Mouse (Mus musculus) neural tube, embryonic 11.5 days (tissue): ENCODE measurements around the gene Mrpl23. TPM values are rescaled to one million over a fixed set of nuclear protein-coding genes. Genes with fewer than 3 reads are reported as not detected.

ENCODE experiments used
- ATAC-seq: fragments of 200-750 bp; cut with Nextera tagmentation; 2 replicates; pipeline ENCODE4 v1.8.0; 2017; ENCODE audit warnings: moderate number of reproducible peaks, mild to moderate bottlenecking, moderate TSS enrichment, moderate library complexity; ENCODE audit not compliant: insufficient read depth, low FRiP score, low TSS enrichment
- DNase-seq: peaks from one replicate; pipeline ENCODE4 v3.0.0-alpha.2; 2015; ENCODE audit warnings: low spot score
- H3K27ac ChIP-seq: fragments of 300-500 bp; sonication (generic); 2 replicates; pipeline ENCODE4 v1.5.1; 2014; ENCODE audit warnings: low read depth, mild to moderate bottlenecking, low read length
- H3K27me3 ChIP-seq: fragments of 300-500 bp; sonication (generic); 2 replicates; pipeline ENCODE4 v1.6.1; 2014; ENCODE audit warnings: mild to moderate bottlenecking, low read length, mixed read lengths; ENCODE audit not compliant: control insufficient read depth, insufficient read depth
- H3K36me3 ChIP-seq: fragments of 300-500 bp; sonication (generic); 2 replicates; pipeline ENCODE4 v1.6.1; 2014; ENCODE audit warnings: mild to moderate bottlenecking, low read length, moderate library complexity, mixed read lengths; ENCODE audit not compliant: control insufficient read depth, insufficient read depth
- H3K4me1 ChIP-seq: fragments of 300-500 bp; sonication (generic); 2 replicates; pipeline ENCODE4 v1.6.1; 2014; ENCODE audit warnings: low read length, mixed read lengths; ENCODE audit not compliant: control insufficient read depth, insufficient read depth
- H3K4me2 ChIP-seq: fragments of 300-500 bp; sonication (generic); 2 replicates; pipeline ENCODE4 v1.6.1; 2014; ENCODE audit warnings: low read depth, mild to moderate bottlenecking, moderate library complexity
- H3K4me3 ChIP-seq: fragments of 300-500 bp; sonication (generic); 2 replicates; pipeline ENCODE4 v1.5.1; 2014; ENCODE audit warnings: low read depth, low read length
- H3K9ac ChIP-seq: fragments of 300-500 bp; sonication (generic); 2 replicates; pipeline ENCODE4 v1.6.1; 2014; ENCODE audit warnings: mild to moderate bottlenecking, low read length
- H3K9me3 ChIP-seq: fragments of 300-500 bp; sonication (generic); 2 replicates; pipeline ENCODE4 v1.6.1; 2016; ENCODE audit warnings: low read length; ENCODE audit not compliant: control insufficient read depth
- WGBS: fragments of 180-500 bp; shearing (Covaris S2); extraction: QIAGEN DNeasy Blood & Tissue Kit; methylation state at CpG from one replicate; pipeline ENCODE4 v1.1.7; 2014; 5-methylcytosine and 5-hydroxymethylcytosine counted together
- polyA plus RNA-seq: library from polyadenylated mRNA; unstranded; fragments of >200 nt; fragmentation: Nextera tagmentation; extraction: Ambion mirVana; gene quantifications from 2 replicates; pipeline ENCODE4 v1.2.1, GENCODE M21; 2014

The Mrpl23 gene
- polyA plus RNA-seq, 1 experiment from 2014 or later = 10.6 TPM

DNA sequence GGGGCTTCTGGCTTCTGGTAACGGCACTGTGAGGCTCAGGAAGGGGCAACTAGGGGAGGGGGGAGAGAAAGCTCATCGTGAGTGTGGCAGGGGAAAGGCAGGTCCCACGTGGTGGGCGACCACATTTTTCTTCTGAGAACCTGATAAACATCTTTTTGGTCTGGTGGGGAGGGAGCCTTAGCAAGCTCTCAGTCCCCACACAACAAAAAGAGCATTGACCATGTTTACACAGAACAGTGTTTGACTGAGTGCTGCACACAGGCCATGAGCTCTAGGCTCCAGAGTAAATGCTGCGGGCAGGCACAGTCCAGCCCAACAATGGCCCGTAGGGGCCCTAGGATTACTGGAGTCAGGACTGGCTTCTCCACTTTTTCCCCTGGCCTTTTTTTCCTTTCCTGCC, 6.3 kb downstream of the Mrpl23 start:
- H3K4me2 ChIP-seq = no peak overlapping the region
- H3K4me1 ChIP-seq = peaks cover 52% of the 10 kb centered on the region
- H3K9me3 ChIP-seq = no peaks in the 10 kb centered on the region
- ATAC-seq = no peak
- no peak overlapping the region for H3K4me3 ChIP-seq
- no peaks in the 10 kb centered on the region for H3K27me3 ChIP-seq
- H3K9ac ChIP-seq = peak overlapping the region; percentile 14; the same call in 1 of the 2 replicates
- DNase-seq = no peak
- peak overlapping the region; percentile 80 for H3K27ac ChIP-seq
- 34% methylated on average over 6 of the region's 6 CpGs for WGBS
- no peaks in the 10 kb centered on the region; the same call in 1 of the 2 replicates for H3K36me3 ChIP-seq

DNA sequence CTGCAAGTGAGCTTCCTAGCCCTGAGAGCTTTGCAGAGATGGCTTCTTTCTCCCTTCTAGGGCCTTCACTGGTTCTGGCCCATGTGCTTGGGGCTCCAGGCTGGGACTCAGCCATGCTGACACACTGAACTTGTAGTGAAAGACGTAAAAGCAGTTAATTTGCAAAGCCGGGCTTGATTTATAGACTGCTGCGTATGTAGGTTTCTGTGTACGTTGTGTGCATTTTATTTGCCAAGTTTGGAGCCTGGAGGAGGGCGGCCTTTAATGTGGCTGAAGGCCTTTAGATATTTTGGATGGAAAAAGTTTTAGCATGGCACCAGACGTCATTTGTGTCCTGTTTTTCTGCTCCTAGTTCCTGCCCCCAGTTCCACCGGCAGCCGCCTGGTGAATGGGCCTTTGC, 7.3 kb downstream of the Mrpl23 start:
- no peaks in the 10 kb centered on the region for H3K9me3 ChIP-seq
- H3K4me2 ChIP-seq = no peak overlapping the region
- 46% methylated on average over 8 of the region's 8 CpGs for WGBS
- no peak overlapping the region for H3K4me3 ChIP-seq
- no peak for DNase-seq
- H3K9ac ChIP-seq = no peak overlapping the region; the same call in 1 of the 2 replicates
- H3K27me3 ChIP-seq = no peaks in the 10 kb centered on the region
- H3K4me1 ChIP-seq = peaks cover 44% of the 10 kb centered on the region
- H3K27ac ChIP-seq = peak overlapping the region; percentile 80; the same call in 1 of the 2 replicates
- H3K36me3 ChIP-seq = no peaks in the 10 kb centered on the region; the same call in 1 of the 2 replicates
- ATAC-seq = no peak

DNA sequence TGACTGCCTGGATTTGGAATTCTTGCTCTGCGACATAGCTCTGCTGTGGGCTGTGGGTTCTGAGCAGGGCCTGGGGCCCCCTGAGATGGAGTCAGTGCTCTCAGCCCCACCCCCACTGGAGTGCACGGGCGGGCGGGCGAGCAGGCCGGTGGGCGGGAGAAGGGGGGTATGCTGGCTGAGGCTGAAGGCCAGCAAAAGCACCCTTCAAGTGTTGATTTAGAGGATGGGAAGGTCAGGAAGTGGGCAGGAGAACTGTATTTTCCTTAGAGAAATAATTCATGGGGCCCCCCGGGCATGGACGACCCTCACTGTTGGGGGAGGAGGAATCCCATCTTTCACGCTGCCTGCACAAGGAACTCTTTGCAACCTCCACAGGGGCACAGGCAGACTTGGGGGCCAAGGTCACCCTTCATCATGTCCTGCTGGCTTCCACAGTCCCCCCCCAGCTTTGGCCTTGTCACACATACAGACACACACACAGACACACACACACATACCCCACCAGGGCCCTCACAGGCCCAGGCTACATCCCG, 10.4 kb downstream of the Mrpl23 start:
- peak overlapping the region; percentile 69 for H3K27ac ChIP-seq
- H3K9ac ChIP-seq = peak overlapping the region; percentile 7
- 3% methylated on average over 11 of the region's 11 CpGs for WGBS
- H3K4me3 ChIP-seq = no peak overlapping the region
- H3K4me1 ChIP-seq = peaks cover 44% of the 10 kb centered on the region
- H3K9me3 ChIP-seq = no peaks in the 10 kb centered on the region
- ATAC-seq (peak; percentile 78), DNase-seq (peak; percentile 71)
- H3K27me3 ChIP-seq = no peaks in the 10 kb centered on the region
- peak overlapping the region; percentile 20; the same call in 1 of the 2 replicates for H3K4me2 ChIP-seq
- no peaks in the 10 kb centered on the region; the same call in 1 of the 2 replicates for H3K36me3 ChIP-seq

DNA sequence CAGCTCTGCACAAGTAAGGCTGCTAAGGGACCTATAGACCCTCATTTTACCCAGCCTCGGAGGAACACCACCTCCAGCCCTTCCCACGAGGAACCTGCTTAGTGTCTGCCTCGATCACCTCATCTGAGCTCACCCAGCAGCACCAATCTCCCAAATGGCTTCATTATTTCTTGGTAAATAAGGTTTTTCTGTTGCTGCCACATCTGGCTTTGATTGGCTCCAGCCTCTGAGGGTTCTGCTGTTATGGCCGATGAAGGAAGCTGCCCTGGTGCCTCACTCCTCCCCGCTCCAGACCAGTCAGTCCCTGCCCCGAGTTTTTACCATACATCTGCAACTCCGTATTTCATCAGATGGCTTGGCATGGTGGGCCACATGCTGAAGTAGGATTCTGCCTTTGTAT, 13.5 kb downstream of the Mrpl23 start:
- no peak overlapping the region for H3K4me3 ChIP-seq
- no peaks in the 10 kb centered on the region for H3K36me3 ChIP-seq
- H3K27ac ChIP-seq = no peak overlapping the region
- ATAC-seq (no peak), DNase-seq (no peak)
- H3K9me3 ChIP-seq = no peaks in the 10 kb centered on the region
- H3K27me3 ChIP-seq = no peaks in the 10 kb centered on the region
- peaks cover 32% of the 10 kb centered on the region for H3K4me1 ChIP-seq
- WGBS = 60% methylated on average over 7 of the region's 7 CpGs
- no peak overlapping the region for H3K4me2 ChIP-seq
- no peak overlapping the region for H3K9ac ChIP-seq

DNA sequence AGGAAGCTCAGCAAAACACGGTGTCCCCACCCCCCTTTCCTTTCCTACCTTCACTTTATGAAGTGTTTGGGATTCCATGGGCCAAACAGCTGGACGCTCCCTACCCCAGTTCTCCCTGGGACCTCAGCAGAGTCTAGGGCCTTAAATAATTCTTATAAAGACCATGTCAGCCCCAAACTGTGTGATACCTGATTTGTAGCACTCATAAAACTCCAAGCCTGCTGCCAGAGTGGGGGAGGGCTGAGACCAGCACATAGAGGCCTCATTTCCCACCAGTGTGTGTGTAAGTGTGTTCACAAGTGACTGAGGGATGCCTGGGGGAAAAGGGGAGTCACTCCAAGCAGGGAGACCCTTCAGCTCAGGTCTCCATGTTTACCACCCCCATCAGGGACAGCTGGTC, 15.4 kb downstream of the Mrpl23 start:
- Histone ChIP-seq H3K27ac (no peak overlapping the region), H3K4me1 (peaks cover 23% of the 10 kb centered on the region)
- 23% methylated on average over 2 of the region's 2 CpGs for WGBS

DNA sequence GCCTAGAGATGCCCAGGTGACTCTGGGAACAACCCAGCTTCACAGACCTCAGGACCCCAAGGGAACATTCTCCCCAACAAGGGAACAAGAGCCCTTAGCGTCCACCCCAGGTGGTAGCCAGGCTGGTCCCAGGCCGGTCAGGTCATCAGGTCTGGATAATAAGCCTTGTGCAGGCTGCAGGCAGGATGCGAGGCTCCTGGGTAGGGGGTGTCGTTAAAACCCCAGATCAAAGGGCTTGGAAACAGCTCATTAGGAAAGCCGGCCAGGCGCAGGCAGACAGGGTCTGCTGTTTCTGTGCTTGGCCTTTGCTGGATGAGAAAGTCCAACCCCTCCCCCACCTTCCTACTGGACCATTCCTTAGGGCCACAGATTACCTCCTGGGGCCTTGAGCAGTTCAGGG, 16.2 kb downstream of the Mrpl23 start:
- no peak overlapping the region for H3K4me3 ChIP-seq

More for the DNA sequence above, 15.4 kb downstream of the Mrpl23 start:
- H3K4me2 ChIP-seq = no peak overlapping the region
- no peaks in the 10 kb centered on the region for H3K9me3 ChIP-seq
- no peaks in the 10 kb centered on the region for H3K27me3 ChIP-seq
- DNase-seq (no peak), ATAC-seq (no peak)
- H3K36me3 ChIP-seq = no peaks in the 10 kb centered on the region
- H3K9ac ChIP-seq = no peak overlapping the region
- no peak overlapping the region for H3K4me3 ChIP-seq

DNA sequence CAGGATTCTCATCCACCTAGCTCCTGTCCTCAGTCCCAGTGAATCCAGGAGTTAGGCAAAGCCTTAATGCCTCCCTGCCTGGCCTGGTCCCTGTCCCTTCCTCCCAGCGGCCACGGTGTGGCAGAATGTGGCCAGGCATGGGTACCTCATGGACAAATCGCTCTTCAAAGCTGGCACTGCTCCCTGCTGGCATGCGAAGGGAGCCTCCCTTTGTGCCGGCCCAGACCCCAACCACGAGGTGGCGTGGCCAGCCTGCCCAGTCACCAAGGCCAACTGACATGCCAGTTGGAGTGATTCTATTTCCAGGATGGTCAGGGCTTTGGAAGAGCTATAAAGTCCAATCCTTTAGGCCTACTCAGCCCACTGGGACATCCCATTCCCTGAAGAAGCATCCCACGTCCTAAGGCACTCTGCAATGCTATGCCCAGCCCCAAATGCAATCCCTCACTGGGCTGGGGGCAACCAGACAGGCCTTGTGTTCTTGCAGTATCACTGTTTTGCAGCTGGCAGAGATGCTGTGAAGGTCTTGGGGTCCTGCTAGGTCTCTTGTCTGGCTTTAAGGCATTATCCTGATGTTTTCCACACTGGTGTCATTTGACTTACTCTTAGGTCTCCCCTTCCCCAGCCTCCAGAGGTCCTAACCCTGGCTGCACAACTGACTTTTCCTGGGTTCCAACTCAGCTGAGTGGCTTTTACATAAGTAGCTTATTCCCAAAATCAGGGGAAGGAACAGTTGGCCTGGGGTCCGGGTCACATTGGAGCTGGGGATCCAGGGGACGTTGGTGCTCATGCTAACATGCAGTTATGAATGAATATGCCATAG, 17.7 kb downstream of the Mrpl23 start:
- Histone ChIP-seq H3K27ac (no peak overlapping the region), H3K4me2 (no peak overlapping the region), H3K36me3 (no peaks in the 10 kb centered on the region), H3K4me3 (no peak overlapping the region), H3K27me3 (no peaks in the 10 kb centered on the region), H3K4me1 (peaks cover 24% of the 10 kb centered on the region), H3K9me3 (no peaks in the 10 kb centered on the region), H3K9ac (no peak overlapping the region)
- no peak for ATAC-seq
- 80% methylated on average over 10 of the region's 10 CpGs for WGBS
- DNase-seq = no peak

More for the DNA sequence above, 16.2 kb downstream of the Mrpl23 start:
- Histone ChIP-seq H3K27ac (peak overlapping the region; percentile 46; the same call in 1 of the 2 replicates), H3K9me3 (no peaks in the 10 kb centered on the region), H3K9ac (no peak overlapping the region), H3K4me2 (no peak overlapping the region), H3K36me3 (no peaks in the 10 kb centered on the region), H3K27me3 (no peaks in the 10 kb centered on the region), H3K4me1 (peaks cover 17% of the 10 kb centered on the region)
- DNase-seq = no peak
- no peak for ATAC-seq
- 8% methylated on average over 6 of the region's 6 CpGs for WGBS

DNA sequence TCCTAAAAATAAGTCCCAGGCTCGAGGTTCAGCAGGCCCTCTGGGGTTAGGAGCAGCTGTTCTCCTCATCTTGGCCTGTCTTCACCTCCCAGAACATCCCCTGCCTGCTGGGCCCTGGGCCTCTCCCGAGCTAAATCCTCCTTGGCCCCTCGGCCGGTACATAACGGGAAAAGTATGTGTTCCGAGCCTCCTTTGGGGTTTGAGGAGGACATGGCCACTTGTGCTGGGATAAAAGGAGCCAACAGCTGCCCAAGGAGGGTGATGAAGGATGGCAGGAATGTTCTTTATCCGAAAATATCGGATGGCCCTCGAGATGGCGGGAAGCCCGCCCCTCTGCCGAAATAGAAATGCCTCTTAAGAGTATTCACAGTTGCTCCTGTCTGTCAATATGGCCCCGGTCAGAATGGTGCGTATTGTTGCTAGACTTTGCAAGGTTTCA, 18.5 kb downstream of the Mrpl23 start:
- no peaks in the 10 kb centered on the region for H3K27me3 ChIP-seq
- WGBS = 70% methylated on average over 14 of the region's 14 CpGs
- no peak overlapping the region for H3K9ac ChIP-seq
- H3K36me3 ChIP-seq = no peaks in the 10 kb centered on the region
- DNase-seq (no peak), ATAC-seq (no peak)
- H3K4me1 ChIP-seq = peaks cover 28% of the 10 kb centered on the region
- H3K27ac ChIP-seq = no peak overlapping the region
- H3K4me3 ChIP-seq = no peak overlapping the region
- no peak overlapping the region for H3K4me2 ChIP-seq
- H3K9me3 ChIP-seq = no peaks in the 10 kb centered on the region

DNA sequence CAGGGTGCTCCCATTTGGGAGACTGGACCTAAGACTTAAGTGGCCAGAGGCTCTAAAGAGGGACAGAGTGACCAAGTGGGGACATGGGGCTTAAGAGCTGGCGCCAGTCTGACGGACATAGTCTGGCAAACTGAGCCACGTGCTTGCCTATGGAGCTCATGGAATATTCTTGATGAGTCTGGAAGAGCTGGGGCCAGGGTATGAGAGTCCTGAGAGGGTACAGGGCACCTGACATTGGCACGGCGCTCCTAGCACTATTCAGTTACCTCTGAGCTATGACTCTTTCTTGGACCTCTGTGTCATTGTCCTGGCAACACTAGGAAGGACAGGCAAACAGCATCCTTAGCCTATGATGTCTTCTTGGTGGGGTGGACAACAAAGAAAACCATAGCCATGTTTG, 19.2 kb downstream of the Mrpl23 start:
- WGBS = 93% methylated on average over 5 of the region's 5 CpGs
- Histone ChIP-seq H3K4me2 (no peak overlapping the region), H3K36me3 (no peaks in the 10 kb centered on the region), H3K4me1 (peaks cover 28% of the 10 kb centered on the region), H3K27ac (no peak overlapping the region), H3K9ac (no peak overlapping the region), H3K9me3 (no peaks in the 10 kb centered on the region), H3K27me3 (no peaks in the 10 kb centered on the region), H3K4me3 (no peak overlapping the region)
- ATAC-seq = no peak
- no peak for DNase-seq
